Mouse (Mus musculus): ENCODE data around the gene Slc25a42. TPM values are rescaled to one million over a fixed set of nuclear protein-coding genes. Genes with fewer than 3 reads are reported as not detected.
A peak's percentile ranks its signal among the peaks of the same experiment; 100 is the strongest.

Gene Slc25a42
- 10 to 100 TPM; 27.9 to 28.8 TPM for total RNA-seq (2021)
- long read RNA-seq, partial matches to known transcripts = 3 of 5 reads
- long read RNA-seq, other reads (novel, unspliced or antisense) = 1 of 5 reads

- peak; percentile 98 for DNase-seq (ENCODE audit: low spot score in 2 of 2)
These were observed at the start of gene Slc25a42 for GRCm38 (mm10) chr8:70212112-70213055. Gene Slc25a42 (minus strand): TSS chr8:70212305.

DNA sequence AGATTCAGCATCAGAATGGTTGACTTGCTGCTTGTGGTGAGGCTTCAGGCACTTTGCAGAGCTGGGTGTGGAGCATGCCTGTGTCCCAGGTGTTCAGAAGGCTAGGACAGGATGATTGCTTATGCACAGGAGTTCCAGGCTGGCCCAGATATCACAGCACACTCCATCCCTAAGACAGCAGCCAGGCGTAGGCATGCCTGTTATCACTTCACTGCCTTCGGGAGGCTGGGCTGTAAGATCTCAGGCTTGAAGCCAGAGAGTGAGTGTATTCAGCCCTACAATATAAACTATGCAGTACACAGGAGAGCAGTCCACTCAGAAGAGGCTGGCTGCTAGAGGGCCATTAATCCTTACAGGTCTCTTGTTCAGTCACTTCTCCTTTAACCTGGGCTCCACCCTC lies 46.9 kb upstream of the Slc25a42 start:
- no peak for DNase-seq (ENCODE audit: low spot score in 2 of 2)

- no peak for DNase-seq (ENCODE audit: low spot score in 2 of 2)
These were observed 46.5 kb upstream of the Slc25a42 start for GRCm38 (mm10) chr8:70258600-70258999.

GRCm38 (mm10) chr8:70257456-70257855 lies 45.4 kb upstream of the Slc25a42 start:
- DNase-seq (ENCODE audit: low spot score in 2 of 2) = no peak

DNA sequence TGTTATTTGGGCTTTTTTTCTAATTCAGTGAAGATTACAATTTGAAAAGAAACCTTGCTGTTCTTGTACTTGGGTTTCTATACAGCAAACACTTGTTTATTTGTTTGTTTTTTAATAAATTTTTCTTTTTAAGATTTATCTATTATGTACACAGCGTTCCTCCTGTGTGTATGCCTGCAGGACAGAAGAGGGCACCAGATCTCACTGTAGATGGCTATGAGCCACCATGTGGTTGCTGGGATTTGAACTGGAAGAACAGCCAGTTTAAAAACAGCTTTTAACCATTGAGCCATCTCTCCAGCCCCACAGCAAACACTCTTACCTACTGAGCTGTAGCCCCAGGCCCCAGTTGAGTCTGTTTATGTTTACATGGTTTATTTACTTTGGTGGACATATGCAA lies 42.5 kb upstream of the Slc25a42 start:
- no peak for DNase-seq (ENCODE audit: low spot score in 2 of 2)

DNA sequence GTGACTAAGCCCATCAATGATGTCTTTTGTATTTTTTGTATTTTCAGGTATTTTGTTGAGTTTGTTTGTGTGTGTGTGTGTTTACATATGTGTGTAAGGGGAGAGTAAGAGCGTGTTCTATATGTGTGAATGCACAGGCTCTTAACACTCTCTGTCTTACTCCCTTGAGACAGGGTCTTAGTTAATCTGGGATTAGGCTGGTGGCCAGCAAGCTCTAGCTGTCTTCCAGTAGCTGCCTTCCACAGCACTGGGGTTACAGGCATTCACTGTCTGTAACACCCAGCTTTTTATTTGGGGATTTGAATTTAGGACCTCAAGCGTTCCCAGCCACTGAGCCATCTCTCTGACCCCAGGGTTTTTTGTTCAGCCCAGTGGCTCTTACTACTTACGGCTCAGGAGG lies 35.7 kb upstream of the Slc25a42 start:
- DNase-seq (ENCODE audit: low spot score in 2 of 2) = no peak

DNA sequence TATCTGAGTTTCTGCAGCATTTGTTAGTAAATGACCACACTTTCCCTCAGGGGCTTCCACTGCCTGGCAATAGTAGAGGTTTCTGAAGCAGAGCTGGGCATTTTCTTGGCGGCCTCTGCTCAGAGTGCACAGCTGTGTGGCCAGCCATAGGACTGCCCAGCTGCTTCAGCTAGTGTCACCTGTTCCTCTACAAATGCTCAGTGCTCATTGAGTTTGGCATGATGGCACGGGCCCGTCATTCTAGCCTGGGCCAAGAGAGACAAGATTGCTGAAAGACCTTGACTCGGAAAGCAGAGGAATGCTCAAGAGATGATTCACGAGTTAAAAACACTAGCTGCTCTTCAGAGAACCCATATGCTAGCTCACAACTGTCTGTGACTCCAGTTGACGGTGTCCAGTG lies 34.5 kb upstream of the Slc25a42 start:
- no peak for DNase-seq (ENCODE audit: low spot score in 2 of 2)

DNA sequence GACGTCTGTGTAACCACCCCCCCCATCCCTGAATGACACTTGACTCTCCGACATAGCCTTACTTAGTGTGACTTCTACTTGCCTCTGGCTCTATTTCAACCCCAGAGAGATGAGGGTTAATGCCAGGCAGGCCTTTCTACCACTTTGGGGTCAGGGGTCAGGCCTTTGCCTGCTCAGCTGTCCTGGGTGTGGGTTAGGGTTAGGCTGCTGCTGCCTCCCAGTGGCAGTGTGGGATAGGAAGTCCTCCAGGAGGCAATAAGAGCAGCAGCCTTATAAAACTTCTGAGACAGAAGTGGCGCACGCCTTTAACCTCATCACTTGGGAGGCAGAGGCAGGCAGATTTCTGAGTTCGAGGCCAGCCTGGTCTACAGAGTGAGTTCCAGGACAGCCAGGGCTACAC lies 28.5 kb upstream of the Slc25a42 start:
- DNase-seq (ENCODE audit: low spot score in 2 of 2) = no peak

GRCm38 (mm10) chr8:70237842-70238241 lies 25.7 kb upstream of the Slc25a42 start:
- no peak for DNase-seq (ENCODE audit: low spot score in 2 of 2)

GRCm38 (mm10) chr8:70234781-70235128 lies 22.6 kb upstream of the Slc25a42 start:
- DNase-seq (ENCODE audit: low spot score in 2 of 2) = no peak

DNA sequence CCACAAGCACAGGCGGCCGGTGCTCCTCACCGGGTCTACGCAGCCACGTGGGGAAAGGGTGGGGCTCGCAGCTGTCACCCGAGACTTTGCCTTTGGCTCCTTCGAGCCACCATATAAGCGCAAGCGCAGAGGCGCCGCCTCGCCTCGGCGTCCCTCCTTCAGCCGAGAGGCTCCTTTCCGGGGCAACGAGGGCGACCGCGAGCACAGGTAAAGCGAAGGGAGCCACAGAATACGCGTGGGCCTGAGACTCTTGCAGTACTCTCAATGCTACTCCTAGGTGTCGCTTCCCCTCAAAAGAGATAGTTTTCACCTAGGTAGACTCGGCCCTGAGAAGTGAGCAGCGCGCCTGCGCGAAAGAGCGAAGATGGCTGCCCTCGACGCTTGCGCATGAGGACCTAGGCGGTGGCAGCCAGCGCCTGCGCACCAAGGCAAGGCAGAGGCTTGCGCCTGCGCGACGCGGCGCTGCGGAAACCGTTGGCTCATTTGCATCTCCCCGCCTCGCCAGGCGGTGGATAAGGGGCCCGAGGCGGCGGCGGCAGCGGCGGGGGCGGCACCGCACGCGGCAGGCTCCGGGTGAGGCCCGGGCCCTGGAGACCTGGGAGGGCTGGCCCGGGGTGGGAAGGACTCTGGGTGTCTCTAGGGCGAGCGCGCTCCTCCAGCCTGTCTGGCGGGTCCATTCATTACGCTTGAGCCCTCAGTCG lies 22.1 kb upstream of the Slc25a42 start, which contains the start of the genes Sugp2 and Armc6:
Sugp2 (plus strand) TSS at position 147 of the 701 bp plus-strand sequence.
Armc6 (minus strand) TSS at position 387 of the 701 bp plus-strand sequence.
- DNase-seq (ENCODE audit: low spot score in 2 of 2) = peak; percentile 93 to 95

DNA sequence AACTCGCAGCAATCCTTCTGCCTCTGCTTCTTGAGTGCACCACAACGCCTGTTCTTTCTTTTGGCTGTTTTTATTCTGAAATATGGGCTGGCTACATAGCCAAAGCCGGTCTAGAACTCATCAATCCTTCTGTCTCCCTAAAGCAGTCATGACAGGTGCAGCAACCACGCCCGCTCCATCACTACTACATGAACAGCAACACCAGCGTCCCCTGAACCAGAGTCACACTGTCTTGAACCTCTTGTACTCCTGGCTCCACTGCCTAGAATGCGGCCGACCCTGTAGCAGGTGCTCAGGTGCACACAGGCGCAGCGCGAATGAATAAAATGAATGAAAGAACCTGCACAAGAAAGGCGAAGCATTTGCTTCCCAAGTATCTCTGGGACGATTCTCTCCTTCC lies 21.5 kb upstream of the Slc25a42 start:
- DNase-seq (ENCODE audit: low spot score in 2 of 2) = no peak

GRCm38 (mm10) chr8:70230837-70231236 lies 18.7 kb upstream of the Slc25a42 start:
- DNase-seq (ENCODE audit: low spot score in 2 of 2) = no peak

- no peak for DNase-seq (ENCODE audit: low spot score in 2 of 2)
These were observed 15.9 kb upstream of the Slc25a42 start for GRCm38 (mm10) chr8:70227997-70228396.

DNA sequence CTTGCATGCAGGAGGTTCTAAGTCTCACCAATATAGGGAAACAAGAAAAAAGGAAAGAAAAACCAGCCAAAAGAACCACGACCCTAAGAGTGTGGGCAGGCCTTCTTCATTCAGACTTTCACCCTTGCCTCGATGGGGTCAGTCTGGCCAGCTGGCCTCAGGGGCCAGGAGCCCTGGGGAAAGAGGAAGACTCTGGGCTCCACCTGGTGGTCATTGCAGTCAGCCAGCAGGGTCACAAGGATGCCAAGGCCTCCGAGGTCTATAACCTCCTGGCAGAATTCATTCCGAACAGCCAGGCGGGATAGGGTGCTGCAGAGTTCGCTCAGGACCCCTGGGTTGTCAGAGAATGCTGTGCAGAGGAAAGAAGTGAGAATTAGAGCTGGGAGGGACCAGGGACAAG lies 11.2 kb upstream of the Slc25a42 start:
- DNase-seq (ENCODE audit: low spot score in 2 of 2) = peak; percentile 53 to 60

- DNase-seq (ENCODE audit: low spot score in 2 of 2) = no peak
These were observed 9.9 kb upstream of the Slc25a42 start for GRCm38 (mm10) chr8:70222041-70222440.

DNA sequence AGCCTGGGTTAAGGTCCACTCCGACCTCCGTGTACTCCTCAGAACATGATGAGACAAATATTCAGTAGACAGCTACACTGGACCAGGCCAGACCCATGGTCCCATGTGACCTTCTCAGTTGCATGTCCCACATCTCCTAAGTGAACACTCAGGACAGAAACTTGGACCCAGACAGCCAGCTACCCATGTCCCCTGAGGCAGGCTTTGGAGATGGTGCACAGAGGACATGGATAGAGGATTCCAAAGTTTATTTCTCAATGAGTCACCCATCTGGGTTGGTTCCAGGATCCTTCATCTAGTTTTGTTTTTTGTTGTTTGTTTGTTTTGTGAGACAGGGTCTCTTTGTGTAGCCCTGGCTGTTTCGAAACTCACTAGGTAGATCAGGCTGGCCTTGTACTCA lies 8.8 kb upstream of the Slc25a42 start:
- DNase-seq (ENCODE audit: low spot score in 2 of 2) = no peak

DNA sequence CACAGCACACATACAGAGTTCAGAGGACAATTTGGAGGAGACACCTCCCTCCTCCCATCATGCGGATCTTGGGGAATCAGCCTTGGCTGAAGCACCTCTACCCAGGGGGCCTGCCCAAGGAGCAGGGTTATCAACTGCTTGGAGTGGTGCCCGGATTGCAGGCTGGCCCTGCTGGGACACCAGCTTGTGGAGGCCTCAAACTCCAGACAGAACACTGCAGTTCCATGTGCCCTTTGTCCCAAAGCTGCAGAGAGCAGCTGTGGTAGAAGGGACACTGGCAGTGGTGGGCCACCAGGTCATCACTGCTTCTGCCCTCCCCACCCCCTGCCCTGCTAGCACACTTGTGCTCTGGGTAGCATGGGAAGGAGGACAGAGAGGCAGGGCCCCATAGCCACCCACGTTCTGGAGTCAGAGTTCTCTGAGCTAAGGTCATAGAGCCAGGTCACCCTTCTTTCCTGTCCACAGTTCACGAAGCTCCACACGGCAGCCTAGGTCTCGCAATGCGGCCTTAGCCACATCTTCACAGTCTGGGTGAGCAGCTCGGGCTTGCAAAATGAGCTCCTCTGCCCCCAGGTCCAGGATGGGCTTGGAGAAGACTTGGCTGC lies 8.2 kb upstream of the Slc25a42 start:
- DNase-seq (ENCODE audit: low spot score in 2 of 2) = no peak

DNA sequence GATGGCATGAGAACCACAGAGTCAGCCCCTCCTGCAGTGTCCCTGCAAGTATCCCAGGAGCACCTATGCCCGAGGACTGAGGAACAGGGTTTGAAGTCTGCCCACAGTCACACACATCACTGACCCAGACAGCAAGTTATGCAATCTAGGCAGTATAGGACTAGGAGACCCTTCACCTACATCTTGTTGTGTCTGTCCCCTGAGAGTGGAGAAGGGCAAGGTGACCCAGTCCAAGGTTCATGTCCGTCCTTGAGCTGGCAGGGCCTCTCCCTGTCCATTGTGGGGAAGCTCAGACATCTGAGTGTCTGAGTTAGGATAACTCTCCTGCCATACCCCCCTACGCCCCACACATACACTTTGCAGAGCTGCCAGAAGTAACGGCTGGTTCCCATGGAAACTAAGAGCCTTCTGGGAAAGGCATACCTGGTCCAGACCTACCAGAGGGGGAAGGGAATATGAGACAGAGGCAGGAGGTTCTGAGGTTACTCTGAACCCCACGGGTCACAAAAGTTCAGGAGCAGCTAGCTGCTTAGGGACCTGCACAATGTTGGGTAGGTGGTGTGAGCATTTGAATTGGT lies 7.1 kb upstream of the Slc25a42 start:
- DNase-seq (ENCODE audit: low spot score in 2 of 2) = no peak

DNA sequence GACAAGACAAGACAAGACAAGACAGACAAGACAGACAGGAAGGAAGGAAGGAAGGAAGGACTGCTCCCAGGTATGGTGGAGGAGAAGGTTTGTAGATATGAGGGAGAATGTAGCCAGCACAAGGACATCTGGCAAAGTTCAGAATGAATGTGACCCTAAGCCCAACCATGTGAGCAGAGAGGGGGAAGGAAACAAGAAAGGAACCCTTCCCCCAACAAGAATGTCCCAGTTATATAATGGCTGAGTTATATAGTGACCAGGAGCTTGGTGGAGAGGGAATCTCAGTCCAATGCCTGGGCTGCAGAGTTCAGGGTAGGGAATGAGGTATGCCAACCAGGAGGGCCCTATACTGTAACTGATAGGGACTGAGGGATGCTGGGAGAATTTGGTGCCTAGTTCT lies 5.3 kb upstream of the Slc25a42 start:
- DNase-seq (ENCODE audit: low spot score in 2 of 2) = no peak

GRCm38 (mm10) chr8:70216566-70216965 lies 4.5 kb upstream of the Slc25a42 start:
- peak; percentile 81 to 85 for DNase-seq (ENCODE audit: low spot score in 2 of 2)
